Mouse (Mus musculus) MEL (cell line): ENCODE results near the gene Nyap1. TPM values are rescaled to one million over a fixed set of nuclear protein-coding genes. Genes with fewer than 3 reads are reported as not detected.

Experiments
- DNase-seq: peaks from one replicate; pipeline ENCODE4 v3.0.0; 2011; ENCODE audit warnings: low read depth, low spot score
- H3K27ac ChIP-seq: 2 replicates; pipeline ENCODE4 v1.5.1; 2012; ENCODE audit warnings: low read depth, mild to moderate bottlenecking, control low read depth, low read length, moderate library complexity; ENCODE audit not compliant: control insufficient read depth
- H3K27me3 ChIP-seq, 2 experiments: fragments of 150-350 bp in 1 of 2; sonication (generic) in 1 of 2; 2 replicates each; pipeline ENCODE4 v1.6.1; 2012; ENCODE audit warnings: low read length in 2 of 2, mild to moderate bottlenecking in 2 of 2, improper control_type of control experiment in 1 of 2, moderate library complexity in 1 of 2; ENCODE audit not compliant: insufficient read depth in 2 of 2, control insufficient read depth in 1 of 2
- H3K36me3 ChIP-seq, 2 experiments: 2 replicates each; pipeline ENCODE4 v1.6.1; 2012 to 2014; ENCODE audit warnings: low read length in 2 of 2, improper control_type of control experiment in 1 of 2, inconsistent platforms in 1 of 2, mild to moderate bottlenecking in 1 of 2; ENCODE audit not compliant: insufficient read depth in 2 of 2, control insufficient read depth in 1 of 2
- H3K4me1 ChIP-seq, 2 experiments: fragments of 150-350 bp in 1 of 2; sonication (generic) in 1 of 2; 2 replicates each; pipeline ENCODE4 v1.6.1; 2012; ENCODE audit warnings: low read length in 2 of 2, improper control_type of control experiment in 1 of 2, mild to moderate bottlenecking in 1 of 2; ENCODE audit not compliant: insufficient read depth in 2 of 2, control insufficient read depth in 1 of 2
- H3K4me3 ChIP-seq, 2 experiments: fragments of 150-350 bp in 1 of 2; sonication (generic) in 1 of 2; 2 replicates each; pipeline ENCODE4 v1.5.1; 2012; ENCODE audit warnings: low read depth in 2 of 2, low read length in 2 of 2, mild to moderate bottlenecking in 2 of 2, moderate library complexity in 2 of 2, control low read depth in 1 of 2, improper control_type of control experiment in 1 of 2; ENCODE audit not compliant: control insufficient read depth in 1 of 2, insufficient read depth in 1 of 2
- H3K79me2 ChIP-seq: 2 replicates; pipeline ENCODE4 v1.6.1; 2012; ENCODE audit warnings: mild to moderate bottlenecking, low read length, moderate library complexity; ENCODE audit not compliant: control insufficient read depth, poor library complexity, insufficient read depth
- H3K9ac ChIP-seq: 2 replicates; pipeline ENCODE4 v1.6.1; 2012; ENCODE audit warnings: low read depth, mild to moderate bottlenecking, control low read depth, low read length, moderate library complexity; ENCODE audit not compliant: control insufficient read depth, poor library complexity, severe bottlenecking
- H3K9me3 ChIP-seq: fragments of 150-350 bp; sonication (generic); replicated peaks from 2 replicates; pipeline ENCODE4 v1.6.1; 2012; ENCODE audit warnings: mild to moderate bottlenecking, low read length, improper control_type of control experiment, moderate library complexity; ENCODE audit not compliant: insufficient read depth
- CHD1 ChIP-seq: IDR thresholded peaks from 2 replicates; pipeline ENCODE4 v1.6.1; 2012; ENCODE audit warnings: low read depth, mild to moderate bottlenecking, inconsistent platforms, low read length, improper control_type of control experiment
- CTCF ChIP-seq, 3 experiments: IDR thresholded peaks in 2 of 3; conservative IDR thresholded peaks in 1 of 3; 2 replicates each; pipeline ENCODE4 v1.5.1; 2011 to 2012; ENCODE audit warnings: low read length in 3 of 3, low read depth in 2 of 3, mild to moderate bottlenecking in 2 of 3, improper control_type of control experiment in 1 of 3, inconsistent platforms in 1 of 3, mixed read lengths in 1 of 3, moderate library complexity in 1 of 3; ENCODE audit not compliant: control insufficient read depth in 1 of 3, insufficient read depth in 1 of 3, poor library complexity in 1 of 3, severe bottlenecking in 1 of 3
- EP300 ChIP-seq, 2 experiments: IDR thresholded peaks; 2 replicates each; pipeline ENCODE4 v1.6.1; 2011; ENCODE audit warnings: improper control_type of control experiment in 2 of 2, low read length in 2 of 2, low read depth in 1 of 2, mild to moderate bottlenecking in 1 of 2
- MAZ ChIP-seq: IDR thresholded peaks from 2 replicates; pipeline ENCODE4 v1.6.1; 2012; ENCODE audit warnings: low read depth, mild to moderate bottlenecking, inconsistent platforms, low read length, improper control_type of control experiment
- MEF2A ChIP-seq: IDR thresholded peaks from 2 replicates; pipeline ENCODE4 v1.6.1; 2014; ENCODE audit warnings: low read depth, mild to moderate bottlenecking, inconsistent platforms, low read length, improper control_type of control experiment; ENCODE audit not compliant: poor library complexity, insufficient replicate concordance, severe bottlenecking; ENCODE audit errors: extremely low read depth
- MXI1 ChIP-seq: IDR thresholded peaks from 2 replicates; pipeline ENCODE4 v1.6.1; 2011; ENCODE audit warnings: mild to moderate bottlenecking, low read depth, low read length, improper control_type of control experiment
- NELFE ChIP-seq: IDR thresholded peaks from 2 replicates; pipeline ENCODE4 v1.6.1; 2011; ENCODE audit warnings: low read depth, low read length, improper control_type of control experiment
- NRF1 ChIP-seq: IDR thresholded peaks from 2 replicates; pipeline ENCODE4 v1.6.1; 2014; ENCODE audit warnings: low read depth, mild to moderate bottlenecking, inconsistent platforms, low read length, improper control_type of control experiment, moderate library complexity; ENCODE audit not compliant: poor library complexity, insufficient read depth, severe bottlenecking
- POLR2A ChIP-seq, 2 experiments: IDR thresholded peaks; 2 replicates each; pipeline ENCODE4 v1.6.1; 2011 to 2012; ENCODE audit warnings: low read length in 2 of 2, mild to moderate bottlenecking in 2 of 2, control low read depth in 1 of 2, improper control_type of control experiment in 1 of 2, low read depth in 1 of 2, moderate library complexity in 1 of 2; ENCODE audit not compliant: control insufficient read depth in 1 of 2, insufficient read depth in 1 of 2, poor library complexity in 1 of 2
- RAD21 ChIP-seq: IDR thresholded peaks from 2 replicates; pipeline ENCODE4 v1.6.1; 2011; ENCODE audit warnings: mild to moderate bottlenecking, low read depth, low read length, improper control_type of control experiment
- SIN3A ChIP-seq: IDR thresholded peaks from 2 replicates; pipeline ENCODE4 v1.6.1; 2012; ENCODE audit warnings: low read length, improper control_type of control experiment, inconsistent platforms
- SMC3 ChIP-seq: IDR thresholded peaks from 2 replicates; pipeline ENCODE4 v1.6.1; 2011; ENCODE audit warnings: low read depth, low read length, improper control_type of control experiment
- polyA plus RNA-seq, 2 experiments: library from polyadenylated mRNA; stranded (reverse) in 1 of 2; unstranded in 1 of 2; fragments of >175 nt in 1 of 2; fragments of >200 nt in 1 of 2; gene quantifications; 2 replicates each; pipeline versions ENCODE4 v1.2.1 to v1.2.4; 2012; ENCODE audit warnings: low replicate concordance in 2 of 2, low read depth in 1 of 2; ENCODE audit not compliant: insufficient read length in 2 of 2, insufficient read depth in 1 of 2, missing spikeins in 1 of 2
- total RNA-seq: library from RNA; depleted of rRNA; stranded (reverse); fragments of 300-350 nt; gene quantifications from 2 replicates; pipeline ENCODE4 v1.2.3, GENCODE M21; 2012; rRNA removed

Nyap1 gene
- 0.39 and 0.42 TPM in 2 replicates for total RNA-seq
- 1 to 10 TPM in 1 of 2 experiments, not detected in 1; 1.1 TPM for polyA plus RNA-seq

DNA sequence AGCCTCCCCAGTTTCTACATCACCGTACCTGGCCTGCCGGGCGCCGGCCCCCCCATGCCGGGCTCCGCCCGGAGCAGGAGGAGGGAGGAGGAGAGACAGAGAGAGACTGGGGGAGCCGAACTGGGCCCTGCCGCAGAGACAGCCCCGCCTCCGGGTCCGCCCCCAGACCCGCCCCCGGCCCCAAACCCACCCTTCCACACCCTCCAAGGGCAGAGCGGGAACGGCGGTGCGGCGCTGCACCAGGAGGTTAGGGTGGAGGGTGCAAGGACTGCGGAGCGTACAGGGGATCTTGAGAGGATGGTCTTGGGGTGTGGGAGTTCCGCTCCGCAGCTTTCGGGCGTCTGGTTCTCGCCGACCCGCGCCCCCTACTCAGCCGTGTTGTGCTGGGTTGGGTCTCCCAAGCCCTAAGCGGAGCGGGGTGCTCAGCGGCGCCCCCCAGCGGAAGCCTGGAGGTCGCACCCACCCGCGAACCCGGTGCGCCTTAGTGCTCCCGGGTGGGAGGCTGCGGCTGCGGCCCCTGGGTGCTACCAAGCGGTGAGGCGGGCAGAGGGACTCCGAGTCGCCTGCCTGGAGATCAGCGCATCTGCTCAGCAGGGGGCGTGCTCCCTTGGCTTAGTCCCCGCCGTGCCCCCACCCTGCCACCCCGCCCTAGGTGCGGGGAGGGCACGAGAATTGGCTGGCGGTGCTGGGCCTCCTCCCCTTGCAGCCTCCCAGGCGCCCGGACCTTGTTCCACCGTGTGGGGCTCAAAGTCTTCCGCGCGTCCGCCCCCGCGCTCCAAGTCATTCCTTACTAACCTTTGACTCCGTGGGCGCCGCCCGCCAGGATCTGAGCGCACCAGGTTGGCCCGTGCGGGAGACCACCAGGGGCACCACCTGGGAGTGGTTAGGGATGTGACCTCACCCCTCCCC is at the start of gene Nyap1:
TSS of gene Nyap1 (minus strand) at position 585 of the 909 bp plus-strand sequence.
- peaks cover 0 to 7% of the 10 kb centered on the region in 2 experiments; a peak in 3 of 4 replicates for H3K4me1 ChIP-seq
- TF ChIP-seq POLR2A (IDR thresholded peaks at IDR 0.05; ENCODE audit: control insufficient read depth in 1 of 2, insufficient read depth in 1 of 2, low read depth in 1 of 2, low read length in 2 of 2, poor library complexity in 1 of 2) (peak; percentile 55 to 58; a peak in 2 of 4 replicates), SIN3A (peak; percentile 35; the same call in 1 of the 2 replicates), MEF2A (no peak), MAZ (peak; percentile 97), SMC3 (peak; percentile 42), CTCF (IDR thresholded peaks at IDR 0.05 in 2 of 3, conservative IDR thresholded peaks at IDR 0.05 in 1 of 3; ENCODE audit: control insufficient read depth in 1 of 3, insufficient read depth in 1 of 3, low read depth in 2 of 3, low read length in 3 of 3, poor library complexity in 1 of 3, severe bottlenecking in 1 of 3) (peak; percentile 63 to 76 (median 70)), CHD1 (no peak), NELFE (peak; percentile 51), MXI1 (peak; percentile 21; the same call in 1 of the 2 replicates), NRF1 (no peak)

DNA sequence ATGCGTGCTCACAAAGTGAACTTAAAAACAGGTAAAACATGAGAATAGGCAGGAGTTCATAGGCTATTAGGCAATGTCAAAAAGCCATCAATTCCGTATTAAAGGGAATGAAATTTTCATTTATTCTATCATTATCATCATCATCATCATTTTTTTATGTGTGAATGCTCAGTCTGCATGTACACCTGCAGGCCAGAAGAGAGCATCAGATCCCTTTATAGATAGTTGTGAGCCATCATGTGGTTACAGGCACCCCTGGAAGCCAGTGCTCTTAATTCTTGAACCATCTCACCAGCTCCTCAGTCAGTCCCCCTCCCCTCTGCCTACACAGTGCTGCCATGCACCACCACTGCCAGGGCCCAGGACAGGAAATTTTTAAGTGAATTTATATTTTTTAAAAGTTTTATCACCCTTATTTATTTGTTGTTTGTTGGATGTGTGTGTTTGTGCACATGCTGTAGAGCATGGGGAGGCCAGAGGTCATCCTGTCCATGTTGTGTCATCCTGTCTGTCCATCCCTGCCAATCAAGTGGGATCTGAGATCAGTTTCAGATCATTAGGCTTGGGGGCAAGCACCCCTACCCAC is 47.6 kb upstream of the Nyap1 start:
- DNase-seq: no peak
- H3K36me3 ChIP-seq: peaks cover 0 to 8% of the 10 kb centered on the region in 2 experiments; a peak in 2 of 4 replicates
- no peaks in the 10 kb centered on the region for H3K9me3 ChIP-seq
- H3K79me2 ChIP-seq: peaks cover 22% of the 10 kb centered on the region
- no peak overlapping the region for H3K9ac ChIP-seq
- H3K27ac ChIP-seq: no peak overlapping the region
- peaks cover 0 to 17% of the 10 kb centered on the region in 2 experiments; a peak in 2 of 4 replicates for H3K4me1 ChIP-seq
- no peak overlapping the region for H3K4me3 ChIP-seq
- no peaks in the 10 kb centered on the region for H3K27me3 ChIP-seq
- TF ChIP-seq EP300 (IDR thresholded peaks at IDR 0.05; ENCODE audit: low read depth in 1 of 2, low read length in 2 of 2) (no peak), RAD21 (peak; percentile 2), SMC3 (peak; percentile 13; the same call in 1 of the 2 replicates)

More for the DNA sequence above, at the start of gene Nyap1:
- peak; percentile 86 for DNase-seq
- Histone ChIP-seq H3K27ac (no peak within 1 kb of the TSS), H3K9ac (peak within 1 kb of the TSS; percentile 79), H3K79me2 (peaks cover 4% of the 10 kb centered on the region; the same call in 1 of the 2 replicates), H3K36me3 (peaks cover 0 to 4% of the 10 kb centered on the region in 2 experiments; a peak in 2 of 4 replicates), H3K4me3 (peak within 1 kb of the TSS; percentile 67 to 73), H3K9me3 (no peaks in the 10 kb centered on the region), H3K27me3 (no peaks in the 10 kb centered on the region)
